Mouse (Mus musculus) forebrain, embryonic 16.5 days (tissue): ENCODE measurements around the gene Gm9833. TPM values are rescaled to one million over a fixed set of nuclear protein-coding genes. Genes with fewer than 3 reads are reported as not detected.

Experiments
- ATAC-seq: fragments of 200-750 bp; cut with Nextera tagmentation; 2 replicates; pipeline ENCODE4 v1.8.0; 2017; ENCODE audit warnings: mild to moderate bottlenecking, moderate library complexity
- H3K27ac ChIP-seq: fragments of 300-500 bp; sonication (generic); 2 replicates; pipeline ENCODE4 v1.5.1; 2014; ENCODE audit warnings: low read length, control low read depth
- H3K27me3 ChIP-seq: fragments of 300-500 bp; sonication (generic); replicated peaks from 2 replicates; pipeline ENCODE4 v1.6.1; 2014; ENCODE audit warnings: low read length; ENCODE audit not compliant: control insufficient read depth, insufficient read depth
- H3K36me3 ChIP-seq: fragments of 300-500 bp; sonication (generic); 2 replicates; pipeline ENCODE4 v1.6.1; 2014; ENCODE audit not compliant: control insufficient read depth, insufficient read depth
- H3K4me1 ChIP-seq: fragments of 300-500 bp; sonication (generic); replicated peaks from 2 replicates; pipeline ENCODE4 v1.6.1; 2014; ENCODE audit warnings: low read length; ENCODE audit not compliant: control insufficient read depth, insufficient read depth
- H3K4me2 ChIP-seq: fragments of 300-500 bp; sonication (generic); 2 replicates; pipeline ENCODE4 v1.6.1; 2014; ENCODE audit warnings: mild to moderate bottlenecking, low read length, control low read depth
- H3K4me3 ChIP-seq: fragments of 300-500 bp; sonication (generic); replicated peaks from 2 replicates; pipeline ENCODE4 v1.5.1; 2014; ENCODE audit warnings: mild to moderate bottlenecking, low read length, control low read depth
- H3K9ac ChIP-seq: fragments of 300-500 bp; sonication (generic); replicated peaks from 2 replicates; pipeline ENCODE4 v1.6.1; 2014; ENCODE audit warnings: low read depth, low read length, control low read depth
- H3K9me3 ChIP-seq: fragments of 300-500 bp; sonication (generic); 2 replicates; pipeline ENCODE4 v1.6.1; 2016; ENCODE audit warnings: low read length; ENCODE audit not compliant: control insufficient read depth
- WGBS: fragments of 180-500 bp; shearing (Covaris S2); extraction: QIAGEN DNeasy Blood & Tissue Kit; methylation state at CpG from one replicate; pipeline ENCODE4 v1.1.7; 2014; 5-methylcytosine and 5-hydroxymethylcytosine counted together
- polyA plus RNA-seq: library from polyadenylated mRNA; unstranded; fragments of >200 nt; fragmentation: Nextera tagmentation; extraction: Ambion mirVana; gene quantifications from 2 replicates; pipeline ENCODE4 v1.2.1, GENCODE M21; 2015

Gm9833 gene
- polyA plus RNA-seq, 1 experiment from 2014 or later = 9.0 TPM

DNA sequence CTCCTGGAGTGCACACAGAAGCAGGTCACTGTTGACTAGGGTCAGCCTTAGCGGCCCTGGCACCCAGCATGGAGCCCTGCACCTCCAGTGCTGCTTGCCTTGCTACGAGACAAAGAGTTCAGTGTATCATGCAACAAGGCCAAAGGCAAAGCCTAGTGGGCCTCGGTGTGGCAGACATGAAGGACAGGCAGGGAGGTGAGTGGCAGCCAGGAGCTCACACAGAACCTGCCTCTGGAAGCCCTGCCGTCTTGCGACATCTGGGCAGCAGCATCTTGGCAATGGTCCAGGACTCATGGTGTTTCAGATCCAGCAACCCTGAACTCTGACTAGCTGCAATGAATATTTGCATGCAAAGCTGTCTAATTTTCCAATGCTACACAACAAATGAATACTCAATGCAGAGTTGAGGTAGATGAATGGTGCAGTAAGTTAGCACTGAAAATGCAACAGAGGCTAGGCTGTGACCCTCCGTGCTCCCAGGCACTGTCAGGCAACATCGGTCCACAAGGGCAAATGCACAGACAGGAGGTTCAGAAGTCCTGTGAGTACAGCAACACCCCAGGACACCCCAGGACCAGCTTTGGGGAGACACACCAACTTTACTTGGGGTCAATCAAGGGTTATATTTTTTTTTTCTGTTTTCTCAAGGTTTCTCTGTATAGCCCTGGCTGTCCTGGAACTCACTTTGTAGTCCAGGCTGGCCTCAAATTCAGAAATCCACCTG is 2.4 kb upstream of the Gm9833 start:
- 67% methylated on average over 7 of the region's 7 CpGs for WGBS
- ATAC-seq = no peak
- no peaks in the 10 kb centered on the region for H3K9me3 ChIP-seq
- H3K27ac ChIP-seq = no peak overlapping the region
- no peak overlapping the region for H3K4me2 ChIP-seq
- H3K9ac ChIP-seq = no peak overlapping the region
- H3K36me3 ChIP-seq = no peaks in the 10 kb centered on the region
- no peaks in the 10 kb centered on the region for H3K27me3 ChIP-seq
- H3K4me3 ChIP-seq = no peak overlapping the region
- no peaks in the 10 kb centered on the region for H3K4me1 ChIP-seq

DNA sequence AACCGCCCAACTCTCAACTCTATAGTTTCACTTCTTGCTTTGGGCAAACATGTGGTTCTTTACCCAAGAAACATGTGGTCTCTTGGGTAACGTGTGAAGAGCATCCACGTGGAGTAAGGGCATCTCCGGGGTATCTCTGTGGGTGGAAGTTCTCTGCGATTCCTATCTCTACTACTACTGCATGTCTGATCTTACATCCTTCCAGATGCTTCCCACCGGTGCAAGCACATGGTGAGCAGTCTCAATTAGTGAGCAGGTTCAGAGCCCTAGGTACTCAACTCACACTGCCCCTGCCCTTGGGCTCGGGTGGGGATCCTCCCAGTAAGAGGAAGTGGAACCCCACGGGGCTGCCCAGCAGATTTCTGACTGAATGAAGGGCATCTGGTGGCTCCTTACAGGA is 399 bp upstream of the Gm9833 start:
- Histone ChIP-seq H3K4me1 (0 out of 2 replicates have a peak, but pooled peaks cover 2% of the 10 kb centered on the region), H3K9ac (no peak overlapping the region), H3K4me2 (no peak overlapping the region), H3K27me3 (no peaks in the 10 kb centered on the region), H3K27ac (no peak overlapping the region), H3K36me3 (no peaks in the 10 kb centered on the region), H3K4me3 (no peak overlapping the region), H3K9me3 (no peaks in the 10 kb centered on the region)
- ATAC-seq = no peak
- WGBS = 92% methylated on average over 8 of the region's 8 CpGs

DNA sequence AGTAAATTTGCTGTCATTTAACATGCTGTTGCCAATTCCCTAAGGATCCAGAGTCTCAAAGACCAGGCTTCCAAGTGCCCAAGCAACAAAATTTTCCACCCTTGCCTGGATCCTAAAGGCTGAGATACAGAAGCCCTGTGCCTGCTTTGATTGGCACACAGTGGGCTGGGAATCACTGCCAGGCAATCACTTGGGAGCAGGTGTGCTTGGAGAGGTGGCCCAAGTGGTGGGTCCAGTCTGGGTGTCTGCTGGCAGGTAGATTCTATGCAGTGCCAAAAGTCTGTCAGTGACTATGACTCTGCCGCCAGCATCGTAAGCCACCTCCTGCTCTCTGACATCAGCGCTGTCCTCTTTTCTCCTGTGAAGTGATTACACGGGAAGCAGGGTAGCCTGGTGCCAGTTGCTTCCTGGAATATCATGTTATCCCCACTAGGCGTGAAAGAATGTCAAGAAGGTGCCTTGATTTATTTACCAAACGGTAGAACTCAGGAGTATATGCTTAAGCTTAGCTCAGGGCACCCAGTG is 3.8 kb downstream of the Gm9833 start:
- no peaks in the 10 kb centered on the region for H3K36me3 ChIP-seq
- no peak overlapping the region for H3K9ac ChIP-seq
- no peak overlapping the region for H3K4me2 ChIP-seq
- no peaks in the 10 kb centered on the region for H3K27me3 ChIP-seq
- 70% methylated on average over 6 of the region's 6 CpGs for WGBS
- no peaks in the 10 kb centered on the region for H3K9me3 ChIP-seq
- 0 out of 2 replicates have a peak, but pooled peaks have one; percentile 40 for ATAC-seq
- no peak overlapping the region for H3K27ac ChIP-seq
- H3K4me3 ChIP-seq = no peak overlapping the region
- H3K4me1 ChIP-seq = 0 out of 2 replicates have a peak, but pooled peaks cover 2% of the 10 kb centered on the region

DNA sequence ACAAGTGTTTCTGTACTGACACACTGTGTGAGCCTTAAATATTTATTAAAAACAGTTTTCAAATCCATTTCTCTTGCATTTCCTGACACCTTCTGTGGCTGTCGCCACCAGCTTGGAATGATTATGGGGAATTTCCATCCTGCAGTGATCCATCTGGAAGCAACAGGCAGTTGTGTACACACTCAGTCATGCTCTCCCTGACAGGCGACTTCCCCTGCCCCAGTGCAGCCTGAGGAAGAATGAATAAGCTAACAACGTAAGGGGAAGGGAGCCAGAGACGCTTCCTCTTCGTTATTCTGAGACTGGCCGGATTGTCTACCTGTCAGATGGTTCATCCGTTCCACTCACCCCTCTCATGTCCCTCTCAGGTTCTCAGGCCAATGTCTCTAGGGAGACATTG is 4.6 kb downstream of the Gm9833 start:
- Histone ChIP-seq H3K36me3 (no peaks in the 10 kb centered on the region), H3K27me3 (no peaks in the 10 kb centered on the region), H3K9me3 (no peaks in the 10 kb centered on the region), H3K27ac (no peak overlapping the region), H3K9ac (no peak overlapping the region), H3K4me3 (no peak overlapping the region), H3K4me2 (no peak overlapping the region), H3K4me1 (0 out of 2 replicates have a peak, but pooled peaks cover 2% of the 10 kb centered on the region)
- 54% methylated on average over 7 of the region's 7 CpGs for WGBS
- ATAC-seq = no peak

DNA sequence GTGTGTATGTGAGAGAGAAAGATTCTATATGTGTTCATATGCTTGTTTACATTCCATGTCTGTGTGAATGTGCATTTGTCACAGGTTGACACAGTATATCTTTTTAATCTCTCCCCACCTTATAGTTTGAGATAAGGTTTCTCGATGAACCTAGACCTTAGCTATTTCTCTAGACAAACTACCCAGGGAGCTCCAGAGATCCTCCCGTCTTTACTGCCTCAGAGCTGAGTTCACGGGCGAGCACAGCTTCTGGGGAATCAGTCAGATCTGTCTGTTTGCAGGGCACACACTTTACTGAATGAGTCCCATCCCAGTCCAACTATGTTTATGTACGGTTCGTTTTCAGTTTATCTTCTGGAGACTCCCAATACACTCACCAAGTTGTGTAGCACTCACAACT is 5.0 kb downstream of the Gm9833 start:
- H3K4me1 ChIP-seq = 0 out of 2 replicates have a peak, but pooled peaks cover 2% of the 10 kb centered on the region
- no peak overlapping the region for H3K4me3 ChIP-seq
- no peaks in the 10 kb centered on the region for H3K27me3 ChIP-seq
- no peak overlapping the region for H3K4me2 ChIP-seq
- WGBS = 91% methylated on average over 6 of the region's 6 CpGs
- no peak overlapping the region for H3K27ac ChIP-seq
- no peaks in the 10 kb centered on the region for H3K9me3 ChIP-seq
- no peaks in the 10 kb centered on the region for H3K36me3 ChIP-seq
- H3K9ac ChIP-seq = no peak overlapping the region
- no peak for ATAC-seq

DNA sequence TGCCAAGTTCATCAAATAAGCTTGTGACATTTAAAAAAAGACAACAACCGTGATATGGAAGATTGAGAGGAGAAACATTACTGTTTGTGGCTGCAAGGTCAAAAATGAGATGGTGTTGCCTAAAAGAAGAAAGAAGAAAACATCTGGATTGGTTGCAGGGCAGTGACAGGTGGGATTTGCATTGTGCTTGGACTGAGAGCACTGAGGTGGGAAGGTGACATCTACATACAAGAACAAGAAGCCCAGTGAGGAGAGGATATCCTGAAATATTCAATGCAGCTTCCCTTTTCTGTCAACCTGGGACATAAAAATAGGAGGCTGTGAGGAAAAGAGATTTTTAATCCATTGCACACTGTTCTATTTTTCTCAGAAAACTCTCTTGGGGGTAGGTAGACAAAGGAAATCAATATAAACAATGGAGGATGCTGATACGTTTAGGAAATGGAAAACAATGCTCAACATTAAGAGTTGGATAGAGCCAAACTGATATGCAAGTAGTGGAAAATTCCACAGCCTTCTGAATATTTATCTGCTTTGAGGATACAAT is 7.2 kb downstream of the Gm9833 start:
- Histone ChIP-seq H3K4me3 (no peak overlapping the region), H3K9ac (no peak overlapping the region), H3K27ac (no peak overlapping the region), H3K9me3 (no peaks in the 10 kb centered on the region), H3K36me3 (no peaks in the 10 kb centered on the region), H3K4me1 (0 out of 2 replicates have a peak, but pooled peaks cover 2% of the 10 kb centered on the region), H3K4me2 (no peak overlapping the region), H3K27me3 (no peaks in the 10 kb centered on the region)
- no peak for ATAC-seq
- 87% methylated on average over 2 of the region's 2 CpGs for WGBS

DNA sequence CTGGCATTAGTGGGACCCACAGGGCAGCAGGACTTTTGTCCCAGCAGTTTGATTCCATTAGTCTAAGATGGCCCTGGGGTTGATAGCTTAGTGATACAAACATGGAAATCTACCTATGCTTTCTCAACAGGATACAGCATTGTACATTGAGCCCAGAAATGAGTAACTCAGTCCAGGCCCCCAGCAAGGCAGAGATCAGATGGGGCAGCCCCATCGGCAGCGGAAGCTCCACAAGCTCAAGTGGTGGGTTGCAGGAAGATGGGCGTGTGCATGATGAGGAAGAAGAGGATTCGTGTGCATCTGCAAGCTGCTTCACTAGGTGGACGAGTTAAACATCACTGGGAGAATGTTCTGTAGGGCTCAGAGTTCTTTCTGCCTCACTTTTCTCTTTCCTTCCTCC is 11.8 kb downstream of the Gm9833 start:
- Histone ChIP-seq H3K27ac (no peak overlapping the region), H3K9me3 (no peaks in the 10 kb centered on the region), H3K4me2 (no peak overlapping the region), H3K27me3 (no peaks in the 10 kb centered on the region), H3K4me1 (no peaks in the 10 kb centered on the region), H3K9ac (no peak overlapping the region), H3K36me3 (no peaks in the 10 kb centered on the region), H3K4me3 (no peak overlapping the region)
- ATAC-seq = no peak
- 92% methylated on average over 5 of the region's 5 CpGs for WGBS

DNA sequence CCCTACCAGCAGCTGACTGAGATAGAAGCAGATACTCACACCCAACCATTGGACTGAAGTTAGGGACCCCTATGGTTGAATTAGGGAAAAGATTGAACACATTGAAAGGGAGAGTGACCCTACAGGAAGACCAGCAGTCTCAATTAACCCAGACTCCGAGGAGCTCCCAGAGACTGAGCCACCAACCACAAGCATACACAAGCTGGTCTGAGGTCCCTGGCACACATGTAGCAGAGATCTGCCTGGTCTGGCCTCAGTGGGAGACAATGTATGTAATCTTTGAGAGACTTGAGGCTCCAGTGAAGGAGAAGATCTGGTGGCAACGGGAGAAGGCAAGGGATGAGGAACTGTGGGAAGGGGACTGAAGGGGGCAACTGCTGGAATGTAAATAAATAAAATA is 23.7 kb downstream of the Gm9833 start:
- Histone ChIP-seq H3K27me3 (no peaks in the 10 kb centered on the region), H3K36me3 (no peaks in the 10 kb centered on the region), H3K27ac (no peak overlapping the region), H3K4me3 (no peak overlapping the region), H3K4me2 (no peak overlapping the region), H3K9me3 (no peaks in the 10 kb centered on the region), H3K4me1 (no peaks in the 10 kb centered on the region), H3K9ac (no peak overlapping the region)
- 86% methylated on average over 2 of the region's 2 CpGs for WGBS
- ATAC-seq = no peak

DNA sequence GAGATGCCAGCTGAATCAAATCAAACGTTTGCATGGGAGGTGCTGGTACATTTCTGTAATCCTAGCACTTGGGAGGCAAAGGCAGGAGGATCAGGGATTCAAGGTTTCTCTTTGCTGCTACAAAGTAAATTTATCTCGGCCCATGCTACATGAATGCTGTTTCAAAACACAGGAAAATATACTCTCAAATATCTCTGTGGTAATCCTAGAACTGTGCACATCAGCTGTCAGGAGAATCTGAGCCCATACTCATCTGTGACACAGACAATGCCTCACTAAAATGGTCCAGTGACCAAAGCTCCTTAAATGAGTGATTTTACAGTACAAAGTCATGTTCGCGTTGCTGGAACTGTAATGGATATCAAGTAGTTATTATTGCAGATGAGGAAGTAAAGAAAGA is 24.3 kb downstream of the Gm9833 start:
- 82% methylated on average over 4 of the region's 4 CpGs for WGBS
- H3K27ac ChIP-seq = no peak overlapping the region
- H3K9ac ChIP-seq = no peak overlapping the region
- no peaks in the 10 kb centered on the region for H3K27me3 ChIP-seq
- H3K36me3 ChIP-seq = no peaks in the 10 kb centered on the region
- no peak for ATAC-seq
- H3K4me2 ChIP-seq = no peak overlapping the region
- no peaks in the 10 kb centered on the region for H3K4me1 ChIP-seq
- no peaks in the 10 kb centered on the region for H3K9me3 ChIP-seq
- no peak overlapping the region for H3K4me3 ChIP-seq
